Mouse (Mus musculus) kidney, embryonic 16.5 days (tissue): ENCODE results near the gene 1700030J22Rik. TPM values are rescaled to one million over a fixed set of nuclear protein-coding genes. Genes with fewer than 3 reads are reported as not detected.

ENCODE experiments used
- ATAC-seq: fragments of 200-750 bp; cut with Nextera tagmentation; 2 replicates; pipeline ENCODE4 v1.8.0; 2017; ENCODE audit warnings: moderate TSS enrichment; ENCODE audit not compliant: low FRiP score, low TSS enrichment
- H3K27ac ChIP-seq: fragments of 300-500 bp; sonication (generic); 2 replicates; pipeline ENCODE4 v1.5.1; 2014; ENCODE audit warnings: low read length
- H3K27me3 ChIP-seq: fragments of 300-500 bp; sonication (generic); 2 replicates; pipeline ENCODE4 v1.6.1; 2014; ENCODE audit warnings: low read length, control low read depth, mixed read lengths; ENCODE audit not compliant: insufficient read depth
- H3K36me3 ChIP-seq: fragments of 300-500 bp; sonication (generic); 2 replicates; pipeline ENCODE4 v1.6.1; 2014; ENCODE audit warnings: low read length, control low read depth, mixed read lengths; ENCODE audit not compliant: insufficient read depth
- H3K4me1 ChIP-seq: fragments of 300-500 bp; sonication (generic); 2 replicates; pipeline ENCODE4 v1.6.1; 2014; ENCODE audit warnings: low read length, control low read depth, mixed read lengths; ENCODE audit not compliant: insufficient read depth
- H3K4me2 ChIP-seq: fragments of 300-500 bp; sonication (generic); replicated peaks from 2 replicates; pipeline ENCODE4 v1.6.1; 2014; ENCODE audit warnings: low read depth, low read length
- H3K4me3 ChIP-seq: fragments of 300-500 bp; sonication (generic); 2 replicates; pipeline ENCODE4 v1.5.1; 2014; ENCODE audit warnings: mild to moderate bottlenecking, low read length
- H3K9ac ChIP-seq: fragments of 300-500 bp; sonication (generic); replicated peaks from 2 replicates; pipeline ENCODE4 v1.6.1; 2014; ENCODE audit warnings: low read length
- H3K9me3 ChIP-seq: fragments of 300-500 bp; sonication (generic); 2 replicates; pipeline ENCODE4 v1.6.1; 2016; ENCODE audit warnings: low read length, control low read depth
- WGBS: fragments of 180-500 bp; shearing (Covaris S2); extraction: QIAGEN DNeasy Blood & Tissue Kit; methylation state at CpG from one replicate; pipeline ENCODE4 v1.1.7; 2014; 5-methylcytosine and 5-hydroxymethylcytosine counted together
- polyA plus RNA-seq: library from polyadenylated mRNA; unstranded; fragments of >200 nt; fragmentation: Nextera tagmentation; extraction: Ambion mirVana; gene quantifications from 2 replicates; pipeline ENCODE4 v1.2.1, GENCODE M21; 2015

1700030J22Rik gene
- polyA plus RNA-seq, 1 experiment from 2014 or later, result 2.6 TPM

DNA sequence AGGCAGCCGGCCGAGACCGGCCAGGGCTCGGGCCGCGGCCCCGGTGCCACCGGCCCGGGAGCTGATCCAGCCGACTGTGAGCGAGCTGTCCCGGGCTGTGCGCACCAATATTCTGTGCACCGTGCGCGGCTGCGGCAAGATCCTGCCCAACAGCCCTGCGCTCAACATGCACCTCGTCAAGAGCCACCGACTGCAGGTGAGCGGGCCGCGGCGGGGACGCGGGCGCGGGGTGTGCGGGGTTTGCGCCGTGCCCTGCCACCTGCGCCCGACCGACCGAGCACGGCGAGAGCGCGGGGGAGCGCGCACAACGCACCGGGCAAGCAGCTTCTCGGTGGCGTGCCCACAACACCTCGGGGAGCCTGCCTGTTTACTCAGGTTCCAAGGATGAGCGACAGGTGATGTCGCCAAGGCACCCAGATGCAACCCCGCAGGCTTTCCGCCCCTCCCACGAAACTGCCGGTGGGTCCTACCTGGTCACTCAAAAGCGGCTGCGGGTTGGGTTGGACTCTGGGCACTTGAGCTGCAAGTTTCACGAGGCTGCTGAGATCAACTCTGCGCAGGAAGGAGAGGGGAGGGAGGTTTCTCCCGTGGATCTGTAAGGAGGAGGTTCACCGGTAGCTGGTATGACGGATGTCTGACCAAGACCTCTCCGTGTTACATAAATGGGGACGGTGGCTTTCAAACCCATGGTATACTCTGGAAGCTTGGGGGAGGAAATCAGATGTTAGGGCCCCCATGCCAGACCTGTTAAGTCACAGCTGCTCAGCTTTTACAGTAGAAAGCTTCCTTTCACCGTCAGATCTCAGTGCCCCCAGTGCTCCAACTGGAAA, 35.0 kb downstream of the 1700030J22Rik start:
- Histone ChIP-seq H3K27me3 (no peaks in the 10 kb centered on the region), H3K9me3 (no peaks in the 10 kb centered on the region), H3K9ac (peak overlapping the region; percentile 91), H3K4me1 (peaks cover 17% of the 10 kb centered on the region), H3K4me2 (peak overlapping the region; percentile 91), H3K27ac (no peak overlapping the region), H3K4me3 (peak overlapping the region; percentile 89), H3K36me3 (0 out of 2 replicates have a peak, but pooled peaks cover 7% of the 10 kb centered on the region)
- under 1% methylated on average over 62 of the region's 62 CpGs for WGBS
- ATAC-seq, result peak; percentile 83

GRCm38 (mm10) chr8:116943161-116943554, 35.6 kb downstream of the 1700030J22Rik start, which contains the start of gene Atmin:
Gene Atmin (plus strand): TSS chr8:116943393.
- peak within 1 kb of the TSS; percentile 89 for H3K4me3 ChIP-seq
- peak within 1 kb of the TSS; percentile 91 for H3K9ac ChIP-seq
- H3K27me3 ChIP-seq, result no peaks in the 10 kb centered on the region
- no peak within 1 kb of the TSS for H3K27ac ChIP-seq
- 0 out of 2 replicates have a peak, but pooled peaks cover 10% of the 10 kb centered on the region for H3K36me3 ChIP-seq
- H3K9me3 ChIP-seq, result no peaks in the 10 kb centered on the region
- H3K4me2 ChIP-seq, result peak within 1 kb of the TSS; percentile 91
- peak; percentile 92 for ATAC-seq
- WGBS, result under 1% methylated on average over 46 of the region's 46 CpGs
- H3K4me1 ChIP-seq, result peaks cover 17% of the 10 kb centered on the region

- Histone ChIP-seq H3K4me1 (peaks cover 17% of the 10 kb centered on the region), H3K4me3 (no peak overlapping the region), H3K27me3 (no peaks in the 10 kb centered on the region), H3K4me2 (no peak overlapping the region), H3K36me3 (peaks cover 16% of the 10 kb centered on the region; the same call in 1 of the 2 replicates), H3K9me3 (no peaks in the 10 kb centered on the region), H3K9ac (no peak overlapping the region), H3K27ac (no peak overlapping the region)
- ATAC-seq, result no peak
- 83% methylated on average over 12 of the region's 12 CpGs for WGBS
Measured at GRCm38 (mm10) chr8:116942284-116943058, 36.3 kb downstream of the 1700030J22Rik start.

DNA sequence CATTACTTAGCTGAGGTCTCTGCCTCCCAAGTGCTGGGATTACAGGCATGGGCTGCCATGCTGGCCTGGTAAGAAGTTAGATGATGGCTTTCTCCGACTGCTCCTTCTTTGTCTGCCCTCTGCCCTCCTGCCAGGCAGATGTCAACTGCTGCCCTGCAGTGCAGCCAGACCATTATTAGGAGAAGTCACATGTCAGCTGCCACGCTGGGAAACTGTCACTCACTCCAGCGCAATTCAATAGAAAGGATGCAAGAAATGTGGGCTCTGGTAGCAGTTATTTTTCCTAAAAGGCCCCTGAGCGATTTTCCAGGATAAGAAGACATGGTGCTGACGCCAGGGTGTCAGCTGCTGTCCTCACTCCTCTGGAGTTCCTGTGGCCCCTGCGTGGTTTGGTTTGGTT, 43.3 kb downstream of the 1700030J22Rik start:
- Histone ChIP-seq H3K27me3 (no peaks in the 10 kb centered on the region), H3K4me3 (no peak overlapping the region), H3K9ac (no peak overlapping the region), H3K27ac (no peak overlapping the region), H3K36me3 (peaks cover 71% of the 10 kb centered on the region), H3K4me1 (no peaks in the 10 kb centered on the region), H3K4me2 (no peak overlapping the region), H3K9me3 (no peaks in the 10 kb centered on the region)
- no peak for ATAC-seq
- WGBS, result 87% methylated on average over 6 of the region's 6 CpGs

DNA sequence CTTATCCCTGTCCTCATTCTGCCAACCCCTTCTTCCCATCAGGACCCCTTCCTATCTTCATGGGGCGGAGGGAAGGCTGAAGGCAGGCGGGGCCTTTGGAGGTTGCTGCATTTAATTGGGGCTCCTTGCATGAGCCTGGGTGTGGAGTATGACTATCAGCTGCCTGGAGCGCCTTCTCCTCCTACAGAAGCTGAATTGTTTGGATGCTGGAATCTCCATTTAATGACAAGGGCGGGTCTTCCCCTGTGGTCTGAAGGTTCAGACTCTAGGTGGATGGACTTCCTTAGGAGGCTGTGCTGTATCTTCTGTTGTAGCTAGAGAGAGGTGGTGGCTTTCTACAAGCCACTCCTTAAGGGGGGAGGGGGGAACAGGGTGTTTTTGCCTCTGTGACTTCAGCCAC, 43.8 kb downstream of the 1700030J22Rik start:
- no peak for ATAC-seq
- H3K36me3 ChIP-seq, result peaks cover 69% of the 10 kb centered on the region
- H3K4me2 ChIP-seq, result no peak overlapping the region
- WGBS, result 92% methylated on average over 4 of the region's 4 CpGs
- no peaks in the 10 kb centered on the region for H3K27me3 ChIP-seq
- no peaks in the 10 kb centered on the region for H3K9me3 ChIP-seq
- H3K4me3 ChIP-seq, result no peak overlapping the region
- no peak overlapping the region for H3K9ac ChIP-seq
- no peaks in the 10 kb centered on the region for H3K4me1 ChIP-seq
- no peak overlapping the region for H3K27ac ChIP-seq

DNA sequence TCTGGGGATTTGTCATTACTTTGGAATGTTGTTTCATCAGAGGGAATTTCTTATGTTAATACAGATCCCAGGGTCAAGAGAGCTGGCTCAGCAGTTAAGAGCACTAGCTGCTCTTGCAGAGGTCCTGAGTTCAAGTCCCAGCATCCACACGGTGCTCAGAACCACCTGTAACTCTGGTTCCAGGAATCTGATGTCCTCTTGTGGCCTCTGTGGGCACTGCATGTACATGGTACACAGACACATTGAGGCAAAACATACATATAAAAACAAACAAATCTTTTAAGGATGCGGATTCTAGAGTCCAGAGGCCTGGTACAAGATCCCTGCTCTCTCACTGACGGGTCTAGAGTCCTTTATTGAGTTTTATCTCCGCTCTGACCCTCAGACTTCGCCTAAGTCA, 50.2 kb downstream of the 1700030J22Rik start:
- no peaks in the 10 kb centered on the region for H3K9me3 ChIP-seq
- no peaks in the 10 kb centered on the region for H3K4me1 ChIP-seq
- ATAC-seq, result no peak
- no peak overlapping the region for H3K4me3 ChIP-seq
- no peak overlapping the region for H3K27ac ChIP-seq
- no peak overlapping the region for H3K9ac ChIP-seq
- H3K36me3 ChIP-seq, result peaks cover 49% of the 10 kb centered on the region
- no peaks in the 10 kb centered on the region for H3K27me3 ChIP-seq
- H3K4me2 ChIP-seq, result no peak overlapping the region
- WGBS, result 91% methylated on average over 5 of the region's 5 CpGs

- H3K36me3 ChIP-seq, result peaks cover 42% of the 10 kb centered on the region
- no peaks in the 10 kb centered on the region for H3K4me1 ChIP-seq
- no peaks in the 10 kb centered on the region for H3K9me3 ChIP-seq
- no peak overlapping the region for H3K27ac ChIP-seq
- H3K27me3 ChIP-seq, result no peaks in the 10 kb centered on the region
- no peak overlapping the region for H3K4me3 ChIP-seq
- WGBS, result 81% methylated on average over 9 of the region's 9 CpGs
- ATAC-seq, result 0 out of 2 replicates have a peak, but pooled peaks have one; percentile 46
- H3K4me2 ChIP-seq, result no peak overlapping the region
- no peak overlapping the region for H3K9ac ChIP-seq
Measured at GRCm38 (mm10) chr8:116927880-116928279, 50.9 kb downstream of the 1700030J22Rik start.

GRCm38 (mm10) chr8:116923526-116923925, 55.2 kb downstream of the 1700030J22Rik start:
- no peaks in the 10 kb centered on the region for H3K27me3 ChIP-seq
- no peak for ATAC-seq
- H3K4me3 ChIP-seq, result no peak overlapping the region
- H3K9me3 ChIP-seq, result no peaks in the 10 kb centered on the region
- WGBS, result 89% methylated on average over 8 of the region's 8 CpGs
- no peak overlapping the region for H3K9ac ChIP-seq
- no peak overlapping the region for H3K4me2 ChIP-seq
- no peak overlapping the region for H3K27ac ChIP-seq
- peaks cover 19% of the 10 kb centered on the region for H3K36me3 ChIP-seq
- H3K4me1 ChIP-seq, result peaks cover 11% of the 10 kb centered on the region

GRCm38 (mm10) chr8:116922060-116922757, 56.5 kb downstream of the 1700030J22Rik start:
- H3K27ac ChIP-seq, result peak overlapping the region; percentile 84
- ATAC-seq, result no peak
- peaks cover 8% of the 10 kb centered on the region; the same call in 1 of the 2 replicates for H3K36me3 ChIP-seq
- 24% methylated on average over 17 of the region's 17 CpGs for WGBS
- H3K4me1 ChIP-seq, result peaks cover 11% of the 10 kb centered on the region
- peak overlapping the region; percentile 79 for H3K4me3 ChIP-seq
- H3K4me2 ChIP-seq, result peak overlapping the region; percentile 81
- no peaks in the 10 kb centered on the region for H3K27me3 ChIP-seq
- peak overlapping the region; percentile 80 for H3K9ac ChIP-seq
- no peaks in the 10 kb centered on the region for H3K9me3 ChIP-seq
